Mouse (Mus musculus) CH12.LX (cell line): ENCODE measurements around the gene Phf1. TPM values are rescaled to one million over a fixed set of nuclear protein-coding genes. Genes with fewer than 3 reads are reported as not detected.
A peak's percentile ranks its signal among the peaks of the same experiment; 100 is the strongest.

Experiments used
- DNase-seq: peaks from one replicate; pipeline ENCODE4 v3.0.0-alpha.2; 2013; ENCODE audit errors: extremely low read depth
- H3K27ac ChIP-seq: 2 replicates; pipeline ENCODE4 v1.5.1; 2012; ENCODE audit warnings: low read depth, mild to moderate bottlenecking, control low read depth, moderate library complexity; ENCODE audit not compliant: insufficient read depth
- H3K27me3 ChIP-seq: replicated peaks from 2 replicates; pipeline ENCODE3; 2012; ENCODE audit warnings: inconsistent platforms
- H3K36me3 ChIP-seq, 2 experiments: replicated peaks in 1 of 2; 2 replicates each; pipeline versions ENCODE3 to v1.6.1; 2012; ENCODE audit warnings: inconsistent platforms in 1 of 2, low read length in 1 of 2, mild to moderate bottlenecking in 1 of 2, mixed read lengths in 1 of 2, moderate library complexity in 1 of 2; ENCODE audit not compliant: control insufficient read depth in 1 of 2, insufficient read depth in 1 of 2
- H3K4me1 ChIP-seq, 2 experiments: 2 replicates each; pipeline ENCODE4 v1.6.1; 2012; ENCODE audit warnings: inconsistent platforms in 1 of 2, moderate library complexity in 1 of 2; ENCODE audit not compliant: insufficient read depth in 2 of 2, control insufficient read depth in 1 of 2
- H3K4me2 ChIP-seq: 2 replicates; pipeline ENCODE4 v1.6.1; 2012; ENCODE audit warnings: low read depth, mild to moderate bottlenecking, control low read depth; ENCODE audit not compliant: poor library complexity, insufficient read depth, severe bottlenecking
- H3K4me3 ChIP-seq, 3 experiments: fragments of 150-350 bp in 1 of 3; sonication (generic) in 1 of 3; replicated peaks in 1 of 3; 2 replicates each; pipeline versions ENCODE3 to v1.5.1; 2011 to 2012; ENCODE audit warnings: low read depth in 2 of 3, low read length in 2 of 3, mild to moderate bottlenecking in 2 of 3, moderate library complexity in 2 of 3, control low read depth in 1 of 3, improper control_type of control experiment in 1 of 3, inconsistent platforms in 1 of 3, mixed read lengths in 1 of 3; ENCODE audit not compliant: poor library complexity in 1 of 3
- H3K79me2 ChIP-seq: replicated peaks from 2 replicates; pipeline ENCODE4 v1.6.1; 2012; ENCODE audit warnings: mild to moderate bottlenecking, moderate library complexity; ENCODE audit not compliant: control insufficient read depth, poor library complexity, insufficient read depth, severe bottlenecking; ENCODE audit errors: extremely low read depth
- H3K9ac ChIP-seq: 2 replicates; pipeline ENCODE4 v1.6.1; 2012; ENCODE audit warnings: low read depth, mild to moderate bottlenecking, control low read depth, moderate library complexity; ENCODE audit not compliant: insufficient read depth
- H3K9me3 ChIP-seq: replicated peaks from 2 replicates; pipeline ENCODE3; 2012; ENCODE audit warnings: low read length, inconsistent platforms, mixed read lengths
- BHLHE40 ChIP-seq: IDR thresholded peaks from 2 replicates; pipeline ENCODE4 v1.6.1; 2011; ENCODE audit warnings: mild to moderate bottlenecking, low read depth, low read length, improper control_type of control experiment
- CTCF ChIP-seq, 2 experiments: IDR thresholded peaks in 1 of 2; conservative IDR thresholded peaks in 1 of 2; 2 replicates each; pipeline ENCODE4 v1.5.1; 2011 to 2012; ENCODE audit warnings: low read depth in 2 of 2, low read length in 2 of 2, improper control_type of control experiment in 1 of 2, inconsistent platforms in 1 of 2, mild to moderate bottlenecking in 1 of 2, moderate library complexity in 1 of 2
- ELF1 ChIP-seq: IDR thresholded peaks from 2 replicates; pipeline ENCODE4 v1.6.1; 2014; ENCODE audit warnings: low read depth, mild to moderate bottlenecking, inconsistent platforms, low read length, improper control_type of control experiment
- ETS1 ChIP-seq: conservative IDR thresholded peaks from 2 replicates; pipeline ENCODE4 v1.6.1; 2012; ENCODE audit warnings: low read depth, mild to moderate bottlenecking, inconsistent platforms, low read length, improper control_type of control experiment, moderate library complexity
- GABPA ChIP-seq: IDR thresholded peaks from 2 replicates; pipeline ENCODE4 v1.6.1; 2012; ENCODE audit warnings: low read depth, low read length, improper control_type of control experiment, inconsistent platforms; ENCODE audit not compliant: insufficient replicate concordance
- HCFC1 ChIP-seq: IDR thresholded peaks from 2 replicates; pipeline ENCODE4 v1.6.1; 2012; ENCODE audit warnings: low read depth, mild to moderate bottlenecking, inconsistent platforms, low read length, improper control_type of control experiment
- JUN ChIP-seq: IDR thresholded peaks from 2 replicates; pipeline ENCODE4 v1.6.1; 2011; ENCODE audit warnings: low read depth, mild to moderate bottlenecking, low read length, improper control_type of control experiment, moderate library complexity; ENCODE audit not compliant: insufficient read depth
- MAFK ChIP-seq: IDR thresholded peaks from 2 replicates; pipeline ENCODE4 v1.6.1; 2011; ENCODE audit warnings: low read length, improper control_type of control experiment; ENCODE audit not compliant: insufficient replicate concordance
- MAX ChIP-seq: IDR thresholded peaks from 2 replicates; pipeline ENCODE4 v1.6.1; 2011; ENCODE audit warnings: low read length, improper control_type of control experiment
- MXI1 ChIP-seq: IDR thresholded peaks from 2 replicates; pipeline ENCODE4 v1.6.1; 2011; ENCODE audit warnings: mild to moderate bottlenecking, low read depth, low read length, improper control_type of control experiment
- NRF1 ChIP-seq: IDR thresholded peaks from 2 replicates; pipeline ENCODE4 v1.6.1; 2014; ENCODE audit warnings: low read depth, mild to moderate bottlenecking, inconsistent platforms, low read length, improper control_type of control experiment, moderate library complexity
- PAX5 ChIP-seq: IDR thresholded peaks from 2 replicates; pipeline ENCODE4 v1.6.1; 2012; ENCODE audit warnings: low read length, inconsistent platforms, mixed read lengths
- POLR2AphosphoS2 ChIP-seq: IDR thresholded peaks from 2 replicates; pipeline ENCODE4 v1.6.1; 2011; ENCODE audit warnings: low read depth, low read length, improper control_type of control experiment
- TBP ChIP-seq: conservative IDR thresholded peaks from 2 replicates; pipeline ENCODE4 v1.6.1; 2011; ENCODE audit warnings: low read depth, low read length, improper control_type of control experiment
- dilution Hi-C: fragments of 300-500 bp; cut with MboI; formaldehyde crosslinking; loops from 2 replicates; pipeline ENCODE4 v1.14.3; 2020; ENCODE audit warnings: low sequenced_read_pairs; ENCODE audit not compliant: extremely low pct_unique_long_range_greater_than_20kb, extremely low pct_ligation_motif_present
- in situ Hi-C: fragments of 300-500 bp; cut with MboI; formaldehyde crosslinking; loops from 3 replicates; pipeline ENCODE4 v1.14.3; 2019; ENCODE audit warnings: low sequenced_read_pairs, low pct_ligation_motif_present, low pct_unique_long_range_greater_than_20kb, mixed read lengths
- polyA plus RNA-seq: library from polyadenylated mRNA; unstranded; fragments of >175 nt; gene quantifications from 2 replicates; pipeline ENCODE4 v1.2.1, GENCODE M21; 2012; ENCODE audit warnings: low read depth; ENCODE audit not compliant: insufficient read length
- total RNA-seq, 2 experiments: library from RNA; depleted of rRNA; stranded (reverse); fragments of 300-350 nt in 1 of 2; fragments of >200 nt in 1 of 2; gene quantifications; 2 replicates each; pipeline ENCODE4 v1.2.3; 2012 to 2014

Gene Phf1
- total and polyA plus RNA-seq, 3 experiments: 1.7 to 4.1 (median 3.5) TPM

DNA sequence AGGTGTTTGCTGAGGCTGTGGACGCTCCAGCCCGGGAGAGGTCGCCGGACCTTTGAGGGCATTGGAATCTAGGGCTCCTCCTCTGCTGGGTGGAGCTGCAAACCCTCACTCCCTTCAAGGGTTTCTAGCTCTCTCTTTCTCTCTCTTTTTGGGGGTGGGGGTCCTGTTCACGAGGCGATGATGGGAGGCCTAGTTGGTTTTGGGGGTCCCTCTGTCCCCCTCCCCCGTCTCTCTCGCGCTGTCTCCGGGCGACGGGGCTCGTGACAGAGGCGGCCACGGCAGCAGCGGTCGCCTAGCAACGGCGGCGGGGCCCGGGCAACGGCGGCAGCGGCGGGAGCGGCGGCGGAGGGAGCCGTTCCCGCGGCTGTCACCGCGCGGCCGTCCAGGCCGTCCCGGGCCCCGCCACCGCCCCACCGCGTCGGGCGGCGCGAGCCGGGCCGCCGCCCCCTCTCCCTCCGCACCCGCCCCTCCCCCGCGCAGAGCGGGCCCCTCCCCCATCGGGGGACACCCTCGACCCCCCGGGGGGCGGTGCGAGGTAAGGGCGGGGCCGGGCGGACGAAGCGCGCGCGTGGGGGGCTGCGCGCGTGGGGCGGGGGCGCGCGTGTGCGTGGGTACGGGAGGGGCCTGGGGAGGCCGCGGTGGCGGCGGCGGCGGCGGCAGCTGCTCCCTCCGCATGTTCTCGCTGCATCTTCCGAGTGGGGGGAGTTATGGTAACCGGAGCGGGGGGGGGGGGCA is 15.6 kb downstream of the Phf1 start:
- TF ChIP-seq ELF1 (no peak), GABPA (no peak), MXI1 (0 out of 2 replicates have a peak, but pooled peaks have one; percentile 36), MAFK (no peak)
- H3K79me2 ChIP-seq: no peaks in the 10 kb centered on the region
- peak overlapping the region; percentile 50 for H3K9ac ChIP-seq
- dilution Hi-C loops (no loop called here), in situ Hi-C loops (no loop called here)
- H3K4me2 ChIP-seq: peak overlapping the region; percentile 58
- no peak overlapping the region for H3K27ac ChIP-seq
- no peaks in the 10 kb centered on the region for H3K36me3 ChIP-seq
- no peaks in the 10 kb centered on the region for H3K9me3 ChIP-seq
- H3K4me1 ChIP-seq: peaks cover 6 to 10% of the 10 kb centered on the region in 2 experiments; a peak in 3 of 4 replicates
- H3K4me3 ChIP-seq: peak overlapping the region; percentile 28 to 63 (median 33)
- H3K27me3 ChIP-seq: peaks cover 88% of the 10 kb centered on the region
- no peak for DNase-seq

- Histone ChIP-seq H3K36me3 (no peaks in the 10 kb centered on the region), H3K4me1 (peaks cover 6 to 10% of the 10 kb centered on the region in 2 experiments; a peak in 3 of 4 replicates)
- in situ Hi-C loops (no loop called here), dilution Hi-C loops (no loop called here)
- no peak for DNase-seq
- TF ChIP-seq MAX: 0 out of 2 replicates have a peak, but pooled peaks have one; percentile 27
- TF ChIP-seq TBP: no peak
- TF ChIP-seq CTCF (conservative IDR thresholded peaks at IDR 0.05 in 1 of 2, IDR thresholded peaks at IDR 0.05 in 1 of 2; ENCODE audit: low read depth in 2 of 2, low read length in 2 of 2): peak in 1 of 2 experiments; percentile 42; a peak in 2 of 4 replicates
- peak; percentile 29; the same call in 1 of the 2 replicates for TF ChIP-seq BHLHE40
- TF ChIP-seq MXI1: 0 out of 2 replicates have a peak, but pooled peaks have one; percentile 36
- TF ChIP-seq, all 38 proteins: peak for 4
- H3K27me3 ChIP-seq: peaks cover 86% of the 10 kb centered on the region
- peak overlapping the region; percentile 58; the same call in 1 of the 2 replicates for H3K4me2 ChIP-seq
- H3K4me3 ChIP-seq: peak overlapping the region in 1 of 3 experiments; percentile 45
- no peak overlapping the region for H3K27ac ChIP-seq
- no peaks in the 10 kb centered on the region for H3K79me2 ChIP-seq
- no peaks in the 10 kb centered on the region for H3K9me3 ChIP-seq
- H3K9ac ChIP-seq: no peak overlapping the region; the same call in 1 of the 2 replicates
Observed at GRCm38 (mm10) chr17:26949051-26949577, 16.3 kb downstream of the Phf1 start.

- no peak for DNase-seq
- H3K9me3 ChIP-seq: no peaks in the 10 kb centered on the region
- no peak overlapping the region for H3K27ac ChIP-seq
- in situ Hi-C loops: no loop called here
- no peak overlapping the region for H3K9ac ChIP-seq
- H3K4me2 ChIP-seq: no peak overlapping the region
- dilution Hi-C loops: no loop called here
- TF ChIP-seq NRF1: no peak
- TF ChIP-seq PAX5: no peak
- no peak for TF ChIP-seq JUN
- TF ChIP-seq MAX: no peak
- no peak for TF ChIP-seq HCFC1
- no peak for TF ChIP-seq ELF1
- TF ChIP-seq ETS1: no peak
- TF ChIP-seq POLR2AphosphoS2: no peak
- no peaks in the 10 kb centered on the region for H3K79me2 ChIP-seq
- peaks cover 3 to 7% of the 10 kb centered on the region in 2 experiments; a peak in 3 of 4 replicates for H3K4me1 ChIP-seq
- H3K4me3 ChIP-seq: no peak overlapping the region
- peaks cover 81% of the 10 kb centered on the region for H3K27me3 ChIP-seq
- peaks cover 0 to under 1% of the 10 kb centered on the region in 2 experiments for H3K36me3 ChIP-seq
Observed at GRCm38 (mm10) chr17:26949866-26950265, 17.0 kb downstream of the Phf1 start.
